Mouse (Mus musculus): ENCODE data around the gene Clock.

The Clock gene

GRCm38 (mm10) chr5:76304452-76305341 lies at the start of gene Clock:
TSS of gene Clock (minus strand) at chr5:76304792.
- DNase-seq (ENCODE audit: low spot score in 2 of 2): peak; percentile 82 to 85

GRCm38 (mm10) chr5:76351953-76352611 lies 47.5 kb upstream of the Clock start:
- no peak for DNase-seq (ENCODE audit: low spot score in 2 of 2)

- no peak for DNase-seq (ENCODE audit: low spot score in 2 of 2)
Measured at GRCm38 (mm10) chr5:76351537-76351936, 46.9 kb upstream of the Clock start.

- DNase-seq (ENCODE audit: low spot score in 2 of 2): no peak
Measured at GRCm38 (mm10) chr5:76346137-76346536, 41.5 kb upstream of the Clock start.

GRCm38 (mm10) chr5:76340931-76341330 lies 36.3 kb upstream of the Clock start:
- DNase-seq (ENCODE audit: low spot score in 2 of 2): no peak

GRCm38 (mm10) chr5:76337100-76337499 lies 32.5 kb upstream of the Clock start:
- DNase-seq (ENCODE audit: low spot score in 2 of 2): no peak

- DNase-seq (ENCODE audit: low spot score in 2 of 2): no peak
Measured at GRCm38 (mm10) chr5:76333833-76334232, 29.2 kb upstream of the Clock start.

GRCm38 (mm10) chr5:76330953-76331352 lies 26.4 kb upstream of the Clock start, which contains the start of gene Pdcl2:
TSS of gene Pdcl2 (minus strand) at chr5:76331156.
- DNase-seq (ENCODE audit: low spot score in 2 of 2): no peak

- DNase-seq (ENCODE audit: low spot score in 2 of 2): no peak
Measured at GRCm38 (mm10) chr5:76327296-76327695, 22.7 kb upstream of the Clock start.

- DNase-seq (ENCODE audit: low spot score in 2 of 2): no peak
Measured at GRCm38 (mm10) chr5:76325113-76325512, 20.5 kb upstream of the Clock start.

GRCm38 (mm10) chr5:76321249-76322196 lies 16.9 kb upstream of the Clock start:
- DNase-seq (ENCODE audit: low spot score in 2 of 2): no peak

- no peak for DNase-seq (ENCODE audit: low spot score in 2 of 2)
Measured at GRCm38 (mm10) chr5:76308206-76308605, 3.6 kb upstream of the Clock start.

- DNase-seq (ENCODE audit: low spot score in 2 of 2): no peak
Measured at GRCm38 (mm10) chr5:76306261-76306660, 1.7 kb upstream of the Clock start.

GRCm38 (mm10) chr5:76305616-76306015 lies 1.0 kb upstream of the Clock start:
- DNase-seq (ENCODE audit: low spot score in 2 of 2): no peak

- DNase-seq (ENCODE audit: low spot score in 2 of 2): peak; percentile 35 to 59
Measured at GRCm38 (mm10) chr5:76303745-76304451, 694 bp downstream of the Clock start.

- DNase-seq (ENCODE audit: low spot score in 2 of 2): no peak
Measured at GRCm38 (mm10) chr5:76303379-76303744, 1.2 kb downstream of the Clock start.

GRCm38 (mm10) chr5:76302009-76302408 lies 2.6 kb downstream of the Clock start:
- no peak for DNase-seq (ENCODE audit: low spot score in 2 of 2)

GRCm38 (mm10) chr5:76289234-76289691 lies 15.3 kb downstream of the Clock start:
- DNase-seq (ENCODE audit: low spot score in 2 of 2): no peak

GRCm38 (mm10) chr5:76288256-76288655 lies 16.3 kb downstream of the Clock start:
- DNase-seq (ENCODE audit: low spot score in 2 of 2): no peak

GRCm38 (mm10) chr5:76287062-76287461 lies 17.5 kb downstream of the Clock start:
- no peak for DNase-seq (ENCODE audit: low spot score in 2 of 2)

GRCm38 (mm10) chr5:76285699-76286098 lies 18.9 kb downstream of the Clock start:
- no peak for DNase-seq (ENCODE audit: low spot score in 2 of 2)

All from frontal cortex, postnatal 25 days (tissue).